Mouse (Mus musculus) thymus, adult 2 months (tissue): Measurements from ENCODE around the gene Zp1. TPM values are rescaled to one million over a fixed set of nuclear protein-coding genes. Genes with fewer than 3 reads are reported as not detected.
A peak's percentile ranks its signal among the peaks of the same experiment; 100 is the strongest.

Experiments
- DNase-seq: peaks from one replicate; pipeline ENCODE4 v3.0.0; 2021
- H3K27ac ChIP-seq: fragments of 200-500 bp; 2 replicates; pipeline ENCODE4 v1.5.1; 2012; ENCODE audit warnings: low read length, control low read depth; ENCODE audit not compliant: control insufficient read depth, insufficient read depth
- H3K27me3 ChIP-seq: fragments of 200-500 bp; 2 replicates; pipeline ENCODE4 v1.6.1; 2012; ENCODE audit warnings: mild to moderate bottlenecking, low read length, moderate library complexity, mixed read lengths; ENCODE audit not compliant: control insufficient read depth, insufficient read depth
- H3K36me3 ChIP-seq: fragments of 200-500 bp; 2 replicates; pipeline ENCODE4 v1.6.1; 2012; ENCODE audit warnings: mild to moderate bottlenecking, low read length, moderate library complexity; ENCODE audit not compliant: control insufficient read depth, insufficient read depth
- H3K4me1 ChIP-seq: fragments of 200-500 bp; replicated peaks from 2 replicates; pipeline ENCODE4 v1.6.1; 2012; ENCODE audit warnings: low read length; ENCODE audit not compliant: control insufficient read depth, insufficient read depth
- H3K4me3 ChIP-seq: fragments of 200-500 bp; 2 replicates; pipeline ENCODE4 v1.5.1; 2012; ENCODE audit warnings: mild to moderate bottlenecking, low read length, control low read depth, moderate library complexity; ENCODE audit not compliant: control insufficient read depth, insufficient read depth
- CTCF ChIP-seq: fragments of 200-500 bp; IDR thresholded peaks from 2 replicates; pipeline ENCODE4 v1.5.1; 2012; ENCODE audit warnings: mild to moderate bottlenecking, control low read depth, low read length, moderate library complexity, borderline replicate concordance; ENCODE audit not compliant: control insufficient read depth, poor library complexity, insufficient read depth; ENCODE audit errors: extremely low read depth
- POLR2A ChIP-seq: fragments of 200-500 bp; IDR thresholded peaks from 2 replicates; pipeline ENCODE4 v1.6.1; 2012; ENCODE audit warnings: mild to moderate bottlenecking, low read length, control low read depth, moderate library complexity; ENCODE audit not compliant: control insufficient read depth, poor library complexity, insufficient read depth; ENCODE audit errors: extremely low read depth
- WGBS: fragments of 180-500 bp; shearing (Covaris S2); methylation state at CpG from one replicate; pipeline ENCODE4 v1.1.7; 2018; 5-methylcytosine and 5-hydroxymethylcytosine counted together
- polyA plus RNA-seq: library from polyadenylated mRNA; depleted of rRNA; stranded (reverse); fragments of >200 nt; gene quantifications from 2 replicates; pipeline ENCODE4 v1.2.3, GENCODE M21; 2012

The Zp1 gene
- polyA plus RNA-seq, 1 experiment = 0.23 TPM

DNA sequence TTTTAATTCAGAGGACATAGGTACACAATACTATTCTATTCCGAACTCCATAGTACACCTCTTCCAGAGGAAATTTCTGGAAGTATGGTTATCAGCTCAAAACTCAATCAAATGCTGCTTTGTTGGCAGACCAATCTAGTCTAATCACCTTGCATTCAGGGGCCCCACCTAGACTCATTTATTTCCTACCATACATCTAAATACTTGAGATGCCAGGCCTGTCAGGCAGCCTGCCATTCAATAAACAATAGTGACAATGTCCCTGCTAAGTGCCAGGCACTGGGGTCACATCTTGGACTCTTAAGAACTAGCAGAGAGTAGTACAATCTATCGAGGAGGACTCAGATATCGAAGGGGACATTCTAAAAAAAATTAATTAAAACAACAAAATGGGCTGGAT, 28.2 kb downstream of the Zp1 start:
- Histone ChIP-seq H3K4me1 (peaks cover 5% of the 10 kb centered on the region; the same call in 1 of the 2 replicates), H3K36me3 (no peaks in the 10 kb centered on the region), H3K27ac (no peak overlapping the region), H3K4me3 (no peak overlapping the region), H3K27me3 (no peaks in the 10 kb centered on the region)
- DNase-seq = no peak
- TF ChIP-seq CTCF (no peak), POLR2A (no peak)
- WGBS = 92% methylated on average over 3 of the region's 3 CpGs

GRCm38 (mm10) chr19:10881426-10882154, 38.8 kb downstream of the Zp1 start, which contains the start of gene Tmem109:
Gene Tmem109 (minus strand): TSS chr19:10882001.
- Histone ChIP-seq H3K4me3 (peak within 1 kb of the TSS; percentile 66), H3K27me3 (no peaks in the 10 kb centered on the region), H3K4me1 (peaks cover 16% of the 10 kb centered on the region), H3K27ac (peak within 1 kb of the TSS; percentile 56; the same call in 1 of the 2 replicates), H3K36me3 (no peaks in the 10 kb centered on the region)
- under 1% methylated on average over 49 of the region's 49 CpGs for WGBS
- TF ChIP-seq POLR2A (peak; percentile 62; the same call in 1 of the 2 replicates), CTCF (peak; percentile 45; the same call in 1 of the 2 replicates)
- DNase-seq = peak; percentile 89

DNA sequence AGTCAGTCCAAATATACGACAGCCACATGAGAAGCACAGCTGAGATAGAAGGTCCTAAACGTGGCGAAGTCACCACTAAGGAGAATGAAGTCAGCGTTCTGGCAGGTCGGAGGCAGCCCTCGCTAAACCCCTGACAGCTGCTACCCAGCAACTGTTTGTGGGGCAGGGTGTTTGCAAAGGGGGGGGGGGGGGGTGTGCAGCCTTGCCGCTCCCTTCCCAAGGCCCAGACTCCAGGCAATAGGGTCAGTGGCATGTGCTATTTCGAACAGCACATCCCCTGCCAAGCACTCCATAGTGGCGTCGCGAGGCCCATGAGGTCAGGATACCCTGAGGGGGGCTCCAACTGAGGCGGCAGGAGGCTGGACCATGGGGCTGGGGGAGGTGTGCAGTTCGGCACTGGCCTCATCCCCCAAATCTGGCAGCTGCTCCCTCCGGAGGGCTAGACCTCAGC, 39.4 kb downstream of the Zp1 start:
- 2% methylated on average over 14 of the region's 14 CpGs for WGBS
- DNase-seq = no peak

GRCm38 (mm10) chr19:10880085-10880974, 40.1 kb downstream of the Zp1 start:
- WGBS = 8% methylated on average over 7 of the region's 7 CpGs
- TF ChIP-seq CTCF (no peak), POLR2A (no peak)
- peak; percentile 52 for DNase-seq
- Histone ChIP-seq H3K36me3 (no peaks in the 10 kb centered on the region), H3K4me1 (peaks cover 16% of the 10 kb centered on the region), H3K4me3 (no peak overlapping the region), H3K27ac (no peak overlapping the region), H3K27me3 (no peaks in the 10 kb centered on the region)

More for the DNA sequence above, 39.4 kb downstream of the Zp1 start:
- H3K27ac ChIP-seq = no peak overlapping the region
- no peaks in the 10 kb centered on the region for H3K36me3 ChIP-seq
- TF ChIP-seq CTCF = no peak
- TF ChIP-seq POLR2A = no peak
- peak overlapping the region; percentile 66 for H3K4me3 ChIP-seq
- H3K4me1 ChIP-seq = peaks cover 16% of the 10 kb centered on the region
- no peaks in the 10 kb centered on the region for H3K27me3 ChIP-seq

DNA sequence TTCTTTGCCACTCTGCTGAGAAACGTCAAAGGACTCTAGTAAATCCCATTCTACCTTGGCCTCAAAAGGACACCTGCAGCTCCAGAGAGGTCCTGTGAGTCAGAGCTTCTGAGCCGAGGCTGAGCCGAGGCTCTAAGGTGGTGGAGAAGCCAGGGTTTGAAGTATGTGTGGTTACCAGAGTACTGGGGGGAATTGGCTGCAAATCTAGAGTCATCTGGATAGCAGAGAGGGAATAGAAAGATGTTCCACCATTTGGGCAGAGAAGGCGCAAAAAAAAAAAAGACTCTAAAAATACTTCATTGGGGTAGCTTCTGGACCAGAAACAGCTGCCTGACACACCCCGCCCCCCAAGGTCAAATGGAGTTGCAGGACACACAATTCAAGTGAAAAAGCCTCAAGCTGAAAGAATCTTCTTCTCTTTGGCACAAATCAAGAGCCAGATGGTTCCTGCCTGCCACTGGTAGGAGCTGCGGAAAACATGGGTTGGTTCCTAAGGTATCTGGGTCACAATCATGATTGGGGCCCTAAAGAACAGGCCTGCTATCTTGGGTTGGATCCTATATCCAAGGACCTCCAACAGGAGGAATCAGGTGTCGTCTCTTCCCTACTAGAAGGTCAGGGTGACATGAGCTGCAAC, 42.1 kb downstream of the Zp1 start:
- 92% methylated on average over 7 of the region's 7 CpGs for WGBS
- Histone ChIP-seq H3K36me3 (peaks cover 3% of the 10 kb centered on the region; the same call in 1 of the 2 replicates), H3K27ac (no peak overlapping the region), H3K4me3 (no peak overlapping the region), H3K27me3 (no peaks in the 10 kb centered on the region), H3K4me1 (peaks cover 16% of the 10 kb centered on the region)
- no peak for DNase-seq
- no peak for TF ChIP-seq CTCF
- TF ChIP-seq POLR2A = no peak

- no peak for TF ChIP-seq CTCF
- no peak for TF ChIP-seq POLR2A
- Histone ChIP-seq H3K27ac (no peak overlapping the region), H3K4me3 (no peak overlapping the region), H3K27me3 (peaks cover 4% of the 10 kb centered on the region; the same call in 1 of the 2 replicates), H3K4me1 (peaks cover 9% of the 10 kb centered on the region; the same call in 1 of the 2 replicates), H3K36me3 (peaks cover 8% of the 10 kb centered on the region; the same call in 1 of the 2 replicates)
- WGBS = 94% methylated on average over 14 of the region's 14 CpGs
- no peak for DNase-seq
Measured at GRCm38 (mm10) chr19:10871328-10871961, 49.0 kb downstream of the Zp1 start.
